Mouse (Mus musculus) intestine, embryonic 16.5 days (tissue): ENCODE measurements around the gene Slc4a1ap. TPM values are rescaled to one million over a fixed set of nuclear protein-coding genes. Genes with fewer than 3 reads are reported as not detected.
"Not testable (repeated sequence)": the region's sequence is repeated elsewhere in the genome, so short reads cannot be mapped to it uniquely, and the experiment has no call there.

ENCODE experiments used
- ATAC-seq: fragments of 200-750 bp; cut with Nextera tagmentation; 2 replicates; pipeline ENCODE4 v1.8.0; 2017; ENCODE audit warnings: moderate TSS enrichment, moderate library complexity
- H3K27ac ChIP-seq: fragments of 300-500 bp; sonication (generic); 2 replicates; pipeline ENCODE4 v1.5.1; 2014; ENCODE audit warnings: mild to moderate bottlenecking, low read length
- H3K27me3 ChIP-seq: fragments of 300-500 bp; sonication (generic); replicated peaks from 2 replicates; pipeline ENCODE4 v1.6.1; 2014; ENCODE audit warnings: low read length, control low read depth, mixed read lengths; ENCODE audit not compliant: control insufficient read depth, insufficient read depth
- H3K36me3 ChIP-seq: fragments of 300-500 bp; sonication (generic); 2 replicates; pipeline ENCODE4 v1.6.1; 2014; ENCODE audit warnings: low read length, control low read depth; ENCODE audit not compliant: control insufficient read depth, insufficient read depth
- H3K4me1 ChIP-seq: fragments of 300-500 bp; sonication (generic); 2 replicates; pipeline ENCODE4 v1.6.1; 2014; ENCODE audit warnings: low read length, control low read depth, mixed read lengths; ENCODE audit not compliant: control insufficient read depth, insufficient read depth
- H3K4me2 ChIP-seq: fragments of 300-500 bp; sonication (generic); 2 replicates; pipeline ENCODE4 v1.6.1; 2014; ENCODE audit warnings: low read depth, low read length, control low read depth
- H3K4me3 ChIP-seq: fragments of 300-500 bp; sonication (generic); 2 replicates; pipeline ENCODE4 v1.5.1; 2014; ENCODE audit warnings: mild to moderate bottlenecking, low read length
- H3K9ac ChIP-seq: fragments of 300-500 bp; sonication (generic); 2 replicates; pipeline ENCODE4 v1.6.1; 2014; ENCODE audit warnings: low read depth, low read length
- H3K9me3 ChIP-seq: fragments of 300-500 bp; sonication (generic); 2 replicates; pipeline ENCODE4 v1.6.1; 2016; ENCODE audit warnings: low read length, control low read depth; ENCODE audit not compliant: control insufficient read depth
- WGBS: fragments of 180-500 bp; shearing (Covaris S2); extraction: QIAGEN DNeasy Blood & Tissue Kit; methylation state at CpG from one replicate; pipeline ENCODE4 v1.1.7; 2014; 5-methylcytosine and 5-hydroxymethylcytosine counted together
- polyA plus RNA-seq: library from polyadenylated mRNA; unstranded; fragments of >200 nt; fragmentation: Nextera tagmentation; extraction: Ambion mirVana; gene quantifications from 2 replicates; pipeline ENCODE4 v1.2.1, GENCODE M21; 2015

Slc4a1ap gene
- polyA plus RNA-seq, 1 experiment from 2014 or later = 25.0 TPM

DNA sequence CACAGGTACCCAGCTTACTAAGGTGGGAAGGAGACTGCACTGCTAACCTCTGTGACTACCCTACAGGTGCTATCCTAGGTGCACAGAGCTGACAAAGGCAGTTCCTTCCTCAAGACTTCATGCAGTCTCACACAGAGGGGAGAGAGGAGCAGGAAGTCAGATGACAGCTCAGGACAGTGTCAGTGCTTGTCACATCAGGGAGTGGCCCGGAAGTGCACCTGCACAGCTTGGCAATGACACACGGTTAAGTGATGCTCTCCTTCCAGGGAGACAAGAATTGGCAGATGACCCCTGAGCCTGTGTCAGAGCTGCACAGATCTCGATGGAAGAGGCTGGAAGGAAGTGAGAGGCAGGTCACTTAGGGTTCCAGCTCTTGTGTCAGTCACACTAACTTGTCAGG, 55.1 kb downstream of the Slc4a1ap start:
- Histone ChIP-seq H3K9ac (no peak overlapping the region), H3K9me3 (no peaks in the 10 kb centered on the region), H3K4me2 (no peak overlapping the region), H3K36me3 (no peaks in the 10 kb centered on the region), H3K27me3 (no peaks in the 10 kb centered on the region), H3K4me3 (no peak overlapping the region), H3K4me1 (no peaks in the 10 kb centered on the region), H3K27ac (no peak overlapping the region)
- no peak for ATAC-seq
- WGBS = 69% methylated on average over 3 of the region's 3 CpGs

DNA sequence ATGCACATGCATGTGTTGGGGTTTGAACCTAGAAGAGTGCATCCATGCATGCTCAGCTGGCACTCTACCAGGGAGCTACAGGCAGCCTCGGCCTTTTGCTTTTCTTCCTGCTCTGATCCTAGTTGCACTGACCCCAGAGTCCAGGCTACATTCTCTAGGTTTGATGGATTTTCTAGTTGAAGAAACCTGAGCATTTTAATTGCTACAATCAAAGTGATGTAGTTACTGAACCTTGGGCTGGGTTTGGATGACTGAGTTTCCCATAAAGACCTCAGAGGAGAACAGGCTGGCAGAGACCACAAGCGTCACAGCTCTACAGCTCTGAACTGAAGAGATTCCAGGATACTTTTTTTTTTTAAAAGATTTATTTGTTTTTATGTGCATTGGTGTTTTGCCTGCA, 56.5 kb downstream of the Slc4a1ap start:
- no peak for ATAC-seq
- H3K27ac ChIP-seq = no peak overlapping the region
- H3K9ac ChIP-seq = no peak overlapping the region
- H3K36me3 ChIP-seq = no peaks in the 10 kb centered on the region
- 77% methylated on average over 2 of the region's 2 CpGs for WGBS
- no peaks in the 10 kb centered on the region for H3K4me1 ChIP-seq
- no peaks in the 10 kb centered on the region for H3K9me3 ChIP-seq
- no peaks in the 10 kb centered on the region for H3K27me3 ChIP-seq
- H3K4me2 ChIP-seq = no peak overlapping the region
- H3K4me3 ChIP-seq = no peak overlapping the region

DNA sequence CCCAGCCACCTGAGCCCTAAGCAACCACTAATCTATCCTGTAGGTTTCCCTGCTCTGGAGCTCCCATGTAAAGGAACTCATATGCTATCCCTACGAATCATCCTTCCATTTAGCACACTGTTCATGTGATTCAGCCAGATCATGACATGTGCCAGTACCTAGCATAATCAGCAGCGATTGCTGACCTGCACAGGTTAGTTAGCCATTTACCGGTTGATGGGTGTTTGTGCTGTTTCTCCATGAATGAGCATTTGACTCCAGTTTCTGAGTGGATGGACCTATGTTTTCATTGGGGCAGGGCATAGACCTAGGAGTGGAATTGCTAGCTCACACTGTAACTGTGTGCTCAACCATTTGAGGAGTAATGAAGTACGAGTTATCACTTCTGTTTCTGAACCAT, 58.7 kb downstream of the Slc4a1ap start:
- no peaks in the 10 kb centered on the region for H3K27me3 ChIP-seq
- H3K9ac ChIP-seq = no peak overlapping the region
- no peaks in the 10 kb centered on the region for H3K4me1 ChIP-seq
- 96% methylated on average over 4 of the region's 4 CpGs for WGBS
- no peak overlapping the region for H3K4me2 ChIP-seq
- H3K27ac ChIP-seq = no peak overlapping the region
- no peak overlapping the region for H3K4me3 ChIP-seq
- no peak for ATAC-seq
- no peaks in the 10 kb centered on the region for H3K36me3 ChIP-seq
- H3K9me3 ChIP-seq = no peaks in the 10 kb centered on the region

DNA sequence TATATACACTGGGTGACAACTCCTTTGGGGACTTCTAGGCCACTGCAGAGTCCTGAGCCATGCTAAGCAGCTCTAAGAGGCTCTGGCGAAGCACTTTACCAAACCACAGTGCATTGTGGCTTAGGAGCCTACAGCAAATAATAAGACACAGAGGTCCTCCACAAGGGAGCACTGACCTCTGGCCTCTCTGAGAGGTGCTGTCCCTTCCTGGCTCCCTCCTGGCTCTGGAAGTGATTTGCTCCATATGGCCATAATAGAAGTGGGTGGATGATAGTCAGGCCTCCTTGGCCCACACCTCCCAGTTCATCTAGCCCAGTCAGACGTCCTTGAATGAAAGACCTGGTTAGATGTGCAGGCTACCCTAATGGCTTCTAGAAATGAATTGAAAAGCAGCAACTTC, 61.2 kb downstream of the Slc4a1ap start:
- WGBS = 72% methylated on average over 2 of the region's 2 CpGs
- Histone ChIP-seq H3K9ac (no peak overlapping the region), H3K4me3 (no peak overlapping the region), H3K27ac (no peak overlapping the region), H3K4me1 (no peaks in the 10 kb centered on the region), H3K4me2 (no peak overlapping the region), H3K27me3 (no peaks in the 10 kb centered on the region), H3K9me3 (no peaks in the 10 kb centered on the region), H3K36me3 (no peaks in the 10 kb centered on the region)
- no peak for ATAC-seq

DNA sequence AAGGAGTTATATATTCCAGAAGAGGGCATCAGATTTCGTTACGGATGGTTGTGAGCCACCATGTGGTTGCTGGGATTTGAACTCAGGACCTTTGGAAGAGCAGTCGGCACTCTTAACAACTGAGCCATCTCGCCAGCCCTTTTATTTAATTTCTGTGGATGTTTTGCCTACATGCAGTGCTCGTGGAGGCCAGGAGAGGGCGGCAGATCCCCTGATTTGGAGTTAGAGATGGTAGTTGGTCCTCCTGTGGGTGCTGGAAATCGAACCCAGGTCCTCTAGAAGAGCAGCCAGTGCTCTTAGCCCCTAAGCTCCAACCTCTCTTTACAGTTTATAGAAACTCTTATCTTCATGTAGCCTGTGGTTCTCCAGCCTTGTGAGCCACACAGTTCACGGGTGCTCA, 61.9 kb downstream of the Slc4a1ap start:
- 84% methylated on average over 8 of the region's 8 CpGs for WGBS

DNA sequence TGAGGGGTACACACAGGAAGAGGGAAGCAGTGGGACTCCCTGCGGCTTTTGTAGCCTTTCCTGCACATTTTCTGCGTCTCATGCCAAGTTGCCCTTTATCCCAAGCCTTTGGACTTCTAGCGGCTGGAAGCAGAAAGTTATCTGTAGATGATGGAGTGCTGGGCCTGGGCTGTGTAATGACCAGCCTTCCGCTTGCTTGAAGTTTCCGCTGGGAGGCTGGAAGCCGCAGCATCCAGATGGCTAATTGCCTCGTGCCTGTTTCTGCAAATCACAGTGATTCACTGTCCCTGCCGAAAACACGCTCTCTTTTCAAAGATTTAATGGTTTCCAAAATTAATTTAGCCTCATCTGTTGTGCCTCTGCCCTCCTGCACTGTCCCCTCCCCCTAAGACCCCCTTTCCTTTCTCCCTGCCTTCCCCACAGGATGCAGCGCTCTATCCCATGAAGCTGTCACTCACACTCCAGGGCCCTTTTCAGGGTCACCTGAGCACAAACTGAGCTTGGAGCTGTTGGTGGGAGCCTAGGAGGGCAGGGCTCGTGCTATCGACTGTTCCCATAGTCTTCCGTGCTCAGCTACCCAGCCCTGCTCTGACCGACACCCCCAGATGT, 63.0 kb downstream of the Slc4a1ap start:
- Histone ChIP-seq H3K9ac (no peak overlapping the region), H3K4me2 (no peak overlapping the region), H3K9me3 (no peaks in the 10 kb centered on the region), H3K4me3 (no peak overlapping the region), H3K27me3 (no peaks in the 10 kb centered on the region), H3K27ac (no peak overlapping the region), H3K36me3 (no peaks in the 10 kb centered on the region), H3K4me1 (no peaks in the 10 kb centered on the region)
- no peak for ATAC-seq
- 61% methylated on average over 14 of the region's 14 CpGs for WGBS

More for the DNA sequence above, 61.9 kb downstream of the Slc4a1ap start:
- ATAC-seq, H3K27ac ChIP-seq, H3K9ac ChIP-seq, H3K9me3 ChIP-seq, H3K4me3 ChIP-seq, H3K27me3 ChIP-seq, H3K36me3 ChIP-seq, H3K4me1 ChIP-seq, H3K4me2 ChIP-seq: not testable (repeated sequence)

DNA sequence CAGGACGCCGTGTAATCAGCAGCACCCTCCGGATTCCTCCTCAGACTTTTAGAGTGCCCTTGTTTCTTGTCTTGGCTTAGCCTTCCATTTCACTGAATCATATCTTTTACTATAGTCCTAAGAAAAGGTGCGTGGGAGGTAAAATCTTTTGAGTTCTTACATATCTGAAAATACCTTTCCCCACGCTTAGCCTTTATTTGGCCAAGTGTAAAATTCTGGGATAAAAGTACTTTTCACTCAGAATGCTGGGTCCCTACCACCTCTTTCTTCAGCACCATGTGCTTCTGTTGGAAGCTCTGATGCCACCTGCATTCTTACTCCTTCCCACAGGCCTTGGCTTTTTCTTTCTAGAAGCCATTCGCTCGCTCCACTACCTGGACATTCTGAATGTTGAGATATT, 64.3 kb downstream of the Slc4a1ap start:
- Histone ChIP-seq H3K9ac (no peak overlapping the region), H3K27me3 (no peaks in the 10 kb centered on the region)
- ATAC-seq = no peak

DNA sequence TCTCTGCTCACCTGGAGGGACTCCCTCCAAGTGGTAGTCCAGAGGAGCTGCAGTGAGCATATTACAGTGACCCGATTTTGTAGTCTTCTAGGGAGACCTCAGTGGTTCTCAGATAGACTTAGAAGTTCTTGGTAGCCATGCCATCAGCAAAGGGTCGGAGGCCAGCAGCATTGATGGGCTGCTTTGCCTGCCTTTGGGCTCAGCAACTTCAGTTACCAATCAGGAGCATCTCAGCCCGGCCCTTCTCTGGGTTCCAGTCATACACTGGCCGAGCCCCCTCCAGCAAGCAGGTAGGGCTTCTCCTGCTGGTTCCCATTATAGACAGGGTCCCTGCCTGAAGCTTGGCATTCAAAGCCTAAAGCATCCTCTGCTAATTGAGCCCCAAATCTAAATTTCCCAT, 69.1 kb downstream of the Slc4a1ap start:
- Histone ChIP-seq H3K9ac (peak overlapping the region; percentile 69; the same call in 1 of the 2 replicates), H3K4me1 (0 out of 2 replicates have a peak, but pooled peaks cover 5% of the 10 kb centered on the region), H3K9me3 (no peaks in the 10 kb centered on the region), H3K4me2 (peak overlapping the region; percentile 68; the same call in 1 of the 2 replicates), H3K36me3 (no peaks in the 10 kb centered on the region), H3K4me3 (no peak overlapping the region), H3K27ac (no peak overlapping the region; the same call in 1 of the 2 replicates), H3K27me3 (no peaks in the 10 kb centered on the region)
- 69% methylated on average over 4 of the region's 4 CpGs for WGBS
- ATAC-seq = no peak

More for the DNA sequence above, 64.3 kb downstream of the Slc4a1ap start:
- WGBS = 86% methylated on average over 7 of the region's 7 CpGs
- no peaks in the 10 kb centered on the region for H3K36me3 ChIP-seq
- H3K4me2 ChIP-seq = no peak overlapping the region
- no peaks in the 10 kb centered on the region for H3K9me3 ChIP-seq
- no peaks in the 10 kb centered on the region for H3K4me1 ChIP-seq
- no peak overlapping the region for H3K4me3 ChIP-seq
- no peak overlapping the region for H3K27ac ChIP-seq

DNA sequence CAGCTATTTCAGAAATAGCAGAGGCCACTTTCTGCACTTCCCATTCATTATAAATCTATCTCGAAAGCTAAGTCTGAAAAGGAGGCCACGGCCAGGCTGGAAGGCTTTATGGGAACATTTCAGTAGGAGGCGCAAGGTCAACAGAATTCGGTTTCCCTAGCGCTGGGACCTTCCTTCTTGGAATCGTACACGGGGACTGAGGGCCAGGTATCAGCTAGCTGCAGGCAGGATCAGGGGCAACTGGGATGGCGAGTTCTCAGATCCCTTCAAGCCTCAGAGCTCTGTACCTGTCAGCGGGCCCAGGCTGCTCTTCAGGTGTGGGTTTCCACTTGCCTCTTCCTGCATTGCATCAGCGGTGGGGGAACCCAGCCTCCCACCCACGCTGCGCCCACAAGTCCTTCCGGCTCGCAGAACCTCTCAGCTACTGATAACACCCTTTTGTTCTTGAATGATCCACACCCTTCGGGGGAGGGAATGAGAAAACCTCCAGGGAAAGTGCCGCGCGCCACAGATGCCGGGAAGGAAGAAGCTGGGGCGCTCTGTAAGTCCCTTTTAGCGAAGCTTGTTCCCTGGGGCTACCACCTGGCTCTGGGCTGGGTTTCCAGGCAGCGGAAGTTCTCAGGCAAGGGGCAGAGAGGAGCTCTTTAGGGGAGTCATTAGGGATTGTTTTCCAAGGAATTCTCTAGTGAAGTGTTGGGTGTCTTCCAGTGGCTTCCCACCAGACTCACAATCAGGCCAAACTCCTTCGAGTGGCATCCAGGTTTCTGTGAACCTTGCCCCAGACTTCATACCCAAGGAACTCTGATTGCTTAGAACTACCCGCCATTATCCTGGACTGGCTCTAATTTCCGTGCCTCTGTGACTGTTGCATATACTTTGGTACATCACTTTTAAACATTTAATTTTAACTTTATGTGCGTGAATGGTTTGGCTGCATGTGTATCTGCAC, 70.0 kb downstream of the Slc4a1ap start, which contains the start of gene Mrpl33:
Gene Mrpl33 (plus strand): TSS at position 455 of the 949 bp plus-strand sequence.
- Histone ChIP-seq H3K9me3 (no peaks in the 10 kb centered on the region), H3K9ac (peak within 1 kb of the TSS; percentile 69), H3K4me1 (0 out of 2 replicates have a peak, but pooled peaks cover 5% of the 10 kb centered on the region), H3K27ac (peak within 1 kb of the TSS; percentile 70), H3K4me3 (peak within 1 kb of the TSS; percentile 44), H3K36me3 (no peaks in the 10 kb centered on the region), H3K27me3 (no peaks in the 10 kb centered on the region), H3K4me2 (peak within 1 kb of the TSS; percentile 68)
- WGBS = 8% methylated on average over 26 of the region's 26 CpGs
- peak; percentile 86 for ATAC-seq
